Mouse (Mus musculus) testis, adult 2 months (tissue): ENCODE results near the gene Fgfr1op2. TPM values are rescaled to one million over a fixed set of nuclear protein-coding genes. Genes with fewer than 3 reads are reported as not detected.

Experiments used
- H3K27ac ChIP-seq: fragments of 200-500 bp; 2 replicates; pipeline ENCODE4 v1.5.1; 2012; ENCODE audit warnings: low read depth, low read length; ENCODE audit not compliant: control insufficient read depth, insufficient read depth
- H3K27me3 ChIP-seq: fragments of 200-500 bp; 2 replicates; pipeline ENCODE4 v1.6.1; 2012; ENCODE audit warnings: mild to moderate bottlenecking, low read length, moderate library complexity; ENCODE audit not compliant: control insufficient read depth, insufficient read depth
- H3K36me3 ChIP-seq: fragments of 200-500 bp; 2 replicates; pipeline ENCODE4 v1.6.1; 2012; ENCODE audit warnings: mild to moderate bottlenecking, low read length; ENCODE audit not compliant: control insufficient read depth, insufficient read depth
- H3K4me1 ChIP-seq: fragments of 200-500 bp; 2 replicates; pipeline ENCODE4 v1.6.1; 2012; ENCODE audit warnings: low read length; ENCODE audit not compliant: control insufficient read depth, insufficient read depth
- H3K4me3 ChIP-seq: fragments of 200-500 bp; 2 replicates; pipeline ENCODE4 v1.5.1; 2012; ENCODE audit warnings: low read depth, mild to moderate bottlenecking, low read length, moderate library complexity, mixed read lengths; ENCODE audit not compliant: control insufficient read depth
- CTCF ChIP-seq: fragments of 200-500 bp; IDR thresholded peaks from 2 replicates; pipeline ENCODE4 v1.5.1; 2012; ENCODE audit warnings: low read depth, mild to moderate bottlenecking, inconsistent platforms, low read length, moderate library complexity; ENCODE audit not compliant: control insufficient read depth, insufficient read depth, insufficient replicate concordance
- POLR2A ChIP-seq: fragments of 200-500 bp; IDR thresholded peaks from 2 replicates; pipeline ENCODE4 v1.6.1; 2012; ENCODE audit warnings: low read depth, mild to moderate bottlenecking, inconsistent platforms, low read length, moderate library complexity; ENCODE audit not compliant: control insufficient read depth
- polyA plus RNA-seq: library from polyadenylated mRNA; depleted of rRNA; stranded (reverse); fragments of >200 nt; gene quantifications from 2 replicates; pipeline ENCODE4 v1.2.3, GENCODE M21; 2012; rRNA removed

Gene Fgfr1op2
- polyA plus RNA-seq = 154 and 181 TPM in 2 replicates

- H3K36me3 ChIP-seq = 0 out of 2 replicates have a peak, but pooled peaks cover 1% of the 10 kb centered on the region
- peaks cover 3% of the 10 kb centered on the region for H3K4me1 ChIP-seq
- H3K27me3 ChIP-seq = no peaks in the 10 kb centered on the region
- H3K4me3 ChIP-seq = peak within 1 kb of the TSS; percentile 97
- no peak for TF ChIP-seq POLR2A
- no peak for TF ChIP-seq CTCF
- H3K27ac ChIP-seq = peak within 1 kb of the TSS; percentile 99
These were observed at the start of gene Fgfr1op2 for GRCm38 (mm10) chr6:146576903-146577302. Fgfr1op2 (plus strand) TSS chr6:146577203.

DNA sequence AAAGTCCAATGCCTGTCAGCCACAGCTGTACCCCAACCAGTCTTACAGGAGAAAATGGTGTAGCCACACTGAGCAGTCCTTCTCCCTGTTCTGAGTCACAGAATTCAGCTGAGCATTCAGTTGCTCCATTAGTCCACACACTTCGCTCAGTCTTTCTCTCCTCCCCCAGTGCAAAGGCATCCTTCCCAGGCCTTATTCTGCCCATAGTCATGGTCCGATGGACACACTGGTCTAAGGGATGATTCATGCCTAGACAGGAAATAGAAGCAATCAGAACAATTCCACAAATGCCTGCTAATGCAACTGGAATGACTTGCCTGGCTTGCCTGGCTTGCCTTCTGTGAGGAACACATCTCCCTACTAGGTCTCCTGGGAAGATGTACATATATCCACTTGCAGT lies 49.5 kb upstream of the Fgfr1op2 start:
- no peak overlapping the region for H3K27ac ChIP-seq
- TF ChIP-seq CTCF (no peak), POLR2A (no peak)
- H3K27me3 ChIP-seq = no peaks in the 10 kb centered on the region
- H3K4me3 ChIP-seq = no peak overlapping the region
- H3K4me1 ChIP-seq = no peaks in the 10 kb centered on the region
- H3K36me3 ChIP-seq = no peaks in the 10 kb centered on the region

DNA sequence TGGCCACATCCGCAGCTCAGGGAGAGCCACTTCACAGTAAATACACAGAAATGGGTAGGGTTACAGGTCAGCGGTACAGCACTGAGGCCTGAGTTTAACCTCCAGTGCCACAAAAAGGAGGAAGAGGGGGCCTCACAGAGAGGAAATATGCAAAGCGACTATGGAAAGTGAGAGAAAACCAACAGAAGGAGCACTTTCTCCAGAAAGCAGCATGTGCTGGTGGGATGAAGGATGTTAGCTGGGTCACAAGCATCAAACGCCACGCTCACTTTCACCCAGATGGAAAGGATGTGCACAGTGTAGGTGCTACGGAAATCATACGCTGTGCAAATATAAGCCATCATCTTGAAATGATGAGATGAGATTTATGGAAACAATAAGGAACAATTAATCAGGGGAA lies 46.6 kb upstream of the Fgfr1op2 start:
- TF ChIP-seq CTCF (no peak), POLR2A (no peak)
- no peak overlapping the region for H3K27ac ChIP-seq

DNA sequence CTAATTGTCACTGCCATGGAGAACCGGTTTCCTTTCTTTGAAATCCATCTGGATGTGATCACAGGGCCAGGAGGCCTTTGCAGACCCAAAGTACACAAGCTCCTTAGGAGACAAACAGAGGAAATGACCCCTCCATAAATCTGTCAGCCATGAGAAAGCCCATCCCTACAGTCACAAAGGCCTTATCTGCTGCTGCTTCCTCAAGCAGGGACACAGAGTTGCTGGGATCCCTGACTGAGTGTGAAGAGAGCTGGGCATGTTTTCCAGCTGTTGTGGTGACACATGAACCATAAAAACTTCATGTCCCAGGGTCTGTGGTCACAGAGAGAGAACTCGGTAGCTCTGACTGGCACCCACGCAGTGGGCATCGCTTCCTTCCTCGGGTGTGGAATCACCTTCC lies 46.2 kb upstream of the Fgfr1op2 start:
- no peaks in the 10 kb centered on the region for H3K4me1 ChIP-seq
- no peak overlapping the region for H3K4me3 ChIP-seq
- no peaks in the 10 kb centered on the region for H3K27me3 ChIP-seq
- H3K27ac ChIP-seq = no peak overlapping the region
- H3K36me3 ChIP-seq = no peaks in the 10 kb centered on the region
- TF ChIP-seq CTCF = no peak
- TF ChIP-seq POLR2A = no peak

More for the DNA sequence above, 46.6 kb upstream of the Fgfr1op2 start:
- no peak overlapping the region for H3K4me3 ChIP-seq
- no peaks in the 10 kb centered on the region for H3K36me3 ChIP-seq
- H3K27me3 ChIP-seq = no peaks in the 10 kb centered on the region
- H3K4me1 ChIP-seq = no peaks in the 10 kb centered on the region

DNA sequence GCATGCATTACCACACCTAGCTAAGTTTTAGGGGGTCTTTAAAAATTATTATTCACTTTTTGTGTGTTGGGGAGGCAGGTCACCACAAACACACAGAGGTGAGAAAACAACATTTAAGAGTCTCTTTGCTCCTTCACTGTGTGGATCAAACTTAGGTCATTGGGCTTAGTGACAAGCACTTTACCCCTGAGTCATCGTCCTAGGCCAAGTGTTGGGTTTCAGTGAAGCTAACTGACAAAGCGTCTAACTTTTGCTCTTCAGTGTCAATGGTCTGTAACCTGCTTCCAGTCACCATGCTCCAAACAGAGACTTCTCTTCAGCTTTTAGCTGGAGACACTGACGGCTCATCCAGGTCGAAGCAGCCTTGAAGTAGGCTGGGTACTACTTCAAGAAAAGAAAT lies 43.9 kb upstream of the Fgfr1op2 start:
- Histone ChIP-seq H3K27ac (no peak overlapping the region), H3K36me3 (no peaks in the 10 kb centered on the region), H3K27me3 (no peaks in the 10 kb centered on the region), H3K4me3 (no peak overlapping the region), H3K4me1 (no peaks in the 10 kb centered on the region)
- no peak for TF ChIP-seq CTCF
- no peak for TF ChIP-seq POLR2A

DNA sequence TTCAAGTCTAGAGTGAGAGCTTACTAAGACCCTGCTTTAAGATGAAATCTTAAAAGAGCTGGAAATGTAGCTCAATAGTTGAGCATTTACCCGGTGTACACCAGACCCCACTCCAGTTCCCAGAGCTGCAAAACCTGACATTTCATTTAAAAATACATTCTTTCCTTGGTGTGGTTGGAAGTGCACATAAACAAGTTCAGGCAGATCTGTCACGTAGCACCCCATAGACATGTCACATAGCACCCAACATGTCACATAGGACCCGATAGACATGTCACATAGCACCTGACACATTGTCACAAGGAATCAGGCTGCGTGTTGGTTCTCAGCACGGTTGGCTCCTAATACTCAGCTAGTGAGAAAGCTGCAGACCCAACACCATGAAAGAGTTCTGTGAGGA lies 41.5 kb upstream of the Fgfr1op2 start:
- Histone ChIP-seq H3K4me3 (peak overlapping the region; percentile 65), H3K27ac (no peak overlapping the region; the same call in 1 of the 2 replicates), H3K36me3 (no peaks in the 10 kb centered on the region), H3K27me3 (no peaks in the 10 kb centered on the region), H3K4me1 (no peaks in the 10 kb centered on the region)
- TF ChIP-seq POLR2A (no peak), CTCF (no peak)

DNA sequence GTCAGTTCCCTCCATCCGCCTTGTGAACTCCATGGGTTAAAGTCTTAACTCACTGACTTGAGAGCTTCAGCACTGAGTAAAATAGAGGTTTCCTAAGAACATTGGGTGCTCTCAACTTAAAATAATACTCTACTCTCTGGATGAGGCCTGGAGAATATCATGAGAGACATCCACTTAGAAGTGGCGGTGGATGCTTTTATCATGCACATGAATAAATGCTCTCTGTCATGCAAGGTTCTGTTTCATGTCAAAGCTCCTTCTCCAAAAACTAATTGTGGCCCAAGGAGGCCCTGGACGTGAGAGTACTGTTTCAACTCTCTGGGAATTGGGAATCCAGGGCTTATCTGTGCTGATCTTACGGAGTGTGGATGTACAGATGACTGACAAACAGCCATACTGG lies 39.9 kb upstream of the Fgfr1op2 start:
- Histone ChIP-seq H3K4me3 (no peak overlapping the region), H3K36me3 (no peaks in the 10 kb centered on the region), H3K27me3 (no peaks in the 10 kb centered on the region), H3K4me1 (no peaks in the 10 kb centered on the region), H3K27ac (no peak overlapping the region)
- TF ChIP-seq POLR2A = no peak
- TF ChIP-seq CTCF = no peak

DNA sequence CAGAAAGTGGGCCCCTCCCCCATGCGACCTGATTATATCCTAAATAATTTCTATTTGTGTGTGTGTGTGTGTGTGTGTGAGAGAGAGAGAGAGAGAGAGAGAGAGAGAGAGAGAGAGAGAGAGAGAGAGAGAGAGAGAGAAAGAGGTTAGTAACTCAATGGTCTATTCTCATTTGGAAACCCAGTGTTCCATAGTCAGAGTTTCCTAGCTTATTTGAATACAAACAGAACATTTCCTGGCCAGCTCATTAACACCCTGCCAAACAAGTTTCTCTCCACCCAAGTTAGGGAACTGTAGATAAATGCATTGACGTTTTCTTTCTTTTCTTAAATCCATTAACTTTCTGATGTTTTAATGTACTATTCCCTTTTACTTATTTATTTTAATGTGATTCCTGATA lies 38.9 kb upstream of the Fgfr1op2 start:
- Histone ChIP-seq H3K4me1 (no peaks in the 10 kb centered on the region), H3K36me3 (no peaks in the 10 kb centered on the region), H3K4me3 (no peak overlapping the region), H3K27me3 (no peaks in the 10 kb centered on the region), H3K27ac (no peak overlapping the region)
- no peak for TF ChIP-seq POLR2A
- TF ChIP-seq CTCF = no peak
